Mouse (Mus musculus) gastrocnemius, postnatal 10 days (tissue): ENCODE data around the gene Dnah2. TPM values are rescaled to one million over a fixed set of nuclear protein-coding genes. Genes with fewer than 3 reads are reported as not detected.
A peak's percentile ranks its signal among the peaks of the same experiment; 100 is the strongest.
"Not testable (repeated sequence)": the region's sequence is repeated elsewhere in the genome, so short reads cannot be mapped to it uniquely, and the experiment has no call there.

Experiments
- DNase-seq: peaks from one replicate; pipeline ENCODE4 v3.0.0; 2021; ENCODE audit warnings: mixed read lengths
- total RNA-seq, 2 experiments: library from RNA; stranded (reverse); gene quantifications; 2 replicates each; pipeline ENCODE4 v1.2.3; 2021

Dnah2 gene
- total RNA-seq, 2 experiments from 2014 or later = 0.07 to 1.1 TPM

- no peak for DNase-seq
Observed at GRCm38 (mm10) chr11:69563373-69563772, 14.5 kb upstream of the Dnah2 start.

GRCm38 (mm10) chr11:69560896-69561854, 12.3 kb upstream of the Dnah2 start:
- DNase-seq = no peak

GRCm38 (mm10) chr11:69559851-69560765, 11.2 kb upstream of the Dnah2 start, which contains the start of gene Efnb3:
Efnb3 (minus strand) TSS chr11:69560205.
- peak; percentile 36 for DNase-seq

- no peak for DNase-seq
Observed at GRCm38 (mm10) chr11:69559183-69559582, 10.3 kb upstream of the Dnah2 start.

- DNase-seq = no peak
Observed at GRCm38 (mm10) chr11:69558756-69559155, 9.8 kb upstream of the Dnah2 start.

- no peak for DNase-seq
Observed at GRCm38 (mm10) chr11:69557381-69557958, 8.6 kb upstream of the Dnah2 start.

GRCm38 (mm10) chr11:69554539-69555140, 5.7 kb upstream of the Dnah2 start:
- DNase-seq = no peak

GRCm38 (mm10) chr11:69553341-69553721, 4.4 kb upstream of the Dnah2 start:
- DNase-seq = no peak

- DNase-seq = no peak
Observed at GRCm38 (mm10) chr11:69552622-69553340, 3.9 kb upstream of the Dnah2 start.

GRCm38 (mm10) chr11:69551310-69551709, 2.4 kb upstream of the Dnah2 start:
- DNase-seq = no peak

GRCm38 (mm10) chr11:69547071-69547470, 1.8 kb downstream of the Dnah2 start:
- peak; percentile 34 for DNase-seq

GRCm38 (mm10) chr11:69546423-69547053, 2.4 kb downstream of the Dnah2 start:
- peak; percentile 76 for DNase-seq

GRCm38 (mm10) chr11:69545957-69546356, 3.0 kb downstream of the Dnah2 start:
- DNase-seq = no peak

- DNase-seq = no peak
Observed at GRCm38 (mm10) chr11:69543598-69543997, 5.3 kb downstream of the Dnah2 start.

GRCm38 (mm10) chr11:69541741-69542140, 7.2 kb downstream of the Dnah2 start:
- not testable (repeated sequence) for DNase-seq

GRCm38 (mm10) chr11:69540700-69541099, 8.2 kb downstream of the Dnah2 start:
- no peak for DNase-seq

GRCm38 (mm10) chr11:69534990-69535389, 13.9 kb downstream of the Dnah2 start:
- DNase-seq = no peak

GRCm38 (mm10) chr11:69532480-69533150, 16.3 kb downstream of the Dnah2 start:
- DNase-seq = no peak

- DNase-seq = not testable (repeated sequence)
Observed at GRCm38 (mm10) chr11:69530755-69531154, 18.2 kb downstream of the Dnah2 start.

- DNase-seq = not testable (repeated sequence)
Observed at GRCm38 (mm10) chr11:69530281-69530680, 18.6 kb downstream of the Dnah2 start.
